Mouse (Mus musculus) liver, postnatal 0 days (tissue): ENCODE measurements around the gene Rasd1.

Experiments
- CTCF ChIP-seq: sonication (generic); IDR thresholded peaks from 2 replicates; pipeline ENCODE4 v1.5.1; 2016; ENCODE audit warnings: antibody characterized with exemption, low read depth
- EP300 ChIP-seq: IDR thresholded peaks from 2 replicates; pipeline ENCODE4 v1.6.1; 2016; ENCODE audit warnings: antibody characterized with exemption, low read depth, mild to moderate bottlenecking

GRCm38 (mm10) chr11:59967765-59968164 lies 3.0 kb upstream of the Rasd1 start:
- no peak for TF ChIP-seq CTCF
- no peak for TF ChIP-seq EP300
